Mouse (Mus musculus) heart, adult 18-20 months (tissue): ENCODE results near the gene Hsp90aa1. TPM values are rescaled to one million over a fixed set of nuclear protein-coding genes. Genes with fewer than 3 reads are reported as not detected.

ENCODE experiments used
- microRNA-seq, 2 experiments: library from miRNA; unstranded; fragments of <30 nt; microRNA quantifications; one replicate each; pipeline ENCODE4 v1.2.0; 2022
- total RNA-seq, 2 experiments: library from RNA; stranded (reverse); gene quantifications; 2 replicates each; pipeline ENCODE4 v1.2.3; 2021

The Hsp90aa1 gene
- total RNA-seq, 2 experiments from 2014 or later: 261 to 408 TPM

Small RNAs within 50 kb of the gene (microRNA-seq; reads per million reads assigned to microRNA genes)
- gene Gm27299: 0 reads per million in 2 experiments

Other genes starting within 250 kb of the Hsp90aa1 start
- gene Dync1h1, start 101.3 kb downstream of the Hsp90aa1 start, total RNA-seq: 100 to 1,000 TPM; 131 to 138 TPM
- gene 1700001K19Rik, start 20.1 kb downstream of the Hsp90aa1 start, total RNA-seq: not detected
- gene Wdr20, start 35.2 kb upstream of the Hsp90aa1 start, total RNA-seq: 10 to 100 TPM; 31.0 to 32.1 TPM
- 1 to 10 TPM in 1 of 2 experiments, under 1 TPM in 1; 0.80 to 1.4 TPM for gene Mok, start 138.2 kb upstream of the Hsp90aa1 start, total RNA-seq
- 10 to 100 TPM; 10.3 to 11.4 TPM for gene Zfp839, start 147.5 kb upstream of the Hsp90aa1 start, total RNA-seq
- gene Cinp, start 186.4 kb upstream of the Hsp90aa1 start, total RNA-seq: 10 to 100 TPM; 26.9 to 29.5 TPM
- 1 to 10 TPM; 5.1 to 6.0 TPM for gene Tecpr2, start 186.5 kb upstream of the Hsp90aa1 start, total RNA-seq